Mouse (Mus musculus) megakaryocyte, embryonic 14.5 days (primary cell): ENCODE data around the gene Dnah1.

Source experiments
- FLI1 ChIP-seq: IDR thresholded peaks from 2 replicates; pipeline ENCODE4 v1.6.1; 2012; ENCODE audit warnings: low read length, inconsistent platforms, mixed read lengths
- GATA1 ChIP-seq: IDR thresholded peaks from 3 replicates; pipeline ENCODE4 v1.6.1; 2012; ENCODE audit warnings: mixed read lengths, low read length, inconsistent platforms, borderline replicate concordance

GRCm38 (mm10) chr14:31317754-31318153, 5.9 kb downstream of the Dnah1 start:
- no peak for TF ChIP-seq GATA1
- TF ChIP-seq FLI1 = no peak
